Mouse (Mus musculus): Measurements from ENCODE around the gene Kcng3. TPM values are rescaled to one million over a fixed set of nuclear protein-coding genes. Genes with fewer than 3 reads are reported as not detected.
A peak's percentile ranks its signal among the peaks of the same experiment; 100 is the strongest.

The Kcng3 gene
- polyA plus RNA-seq, 1 experiment = 0.13 TPM

GRCm38 (mm10) chr17:83564119-83564820, 67.4 kb downstream of the Kcng3 start:
- H3K36me3 ChIP-seq (ENCODE audit: control insufficient read depth, insufficient read depth, low read length) = no peaks in the 10 kb centered on the region
- WGBS = 82% methylated on average over 12 of the region's 12 CpGs

GRCm38 (mm10) chr17:83563703-83564111, 68.0 kb downstream of the Kcng3 start:
- Histone ChIP-seq H3K4me1 (replicated peaks; ENCODE audit: control insufficient read depth, insufficient read depth, low read length) (peaks cover 19% of the 10 kb centered on the region), H3K27ac (ENCODE audit: control insufficient read depth, insufficient read depth, low read length) (no peak overlapping the region), H3K36me3 (ENCODE audit: control insufficient read depth, insufficient read depth, low read length) (no peaks in the 10 kb centered on the region), H3K4me3 (ENCODE audit: control insufficient read depth, insufficient read depth, low read length) (no peak overlapping the region), H3K27me3 (ENCODE audit: control insufficient read depth, insufficient read depth, low read length) (no peaks in the 10 kb centered on the region)
- TF ChIP-seq POLR2A (IDR thresholded peaks at IDR 0.05; ENCODE audit: control insufficient read depth, extremely low read depth, insufficient read depth, low read length, poor library complexity) (no peak), CTCF (IDR thresholded peaks at IDR 0.05; ENCODE audit: borderline replicate concordance, control insufficient read depth, extremely low read depth, insufficient read depth, low read length, poor library complexity) (peak; percentile 42; the same call in 1 of the 2 replicates)
- WGBS = 54% methylated on average over 10 of the region's 10 CpGs
- DNase-seq = peak; percentile 69

More at GRCm38 (mm10) chr17:83564119-83564820, 67.4 kb downstream of the Kcng3 start:
- no peak for DNase-seq
- H3K4me1 ChIP-seq (replicated peaks; ENCODE audit: control insufficient read depth, insufficient read depth, low read length) = peaks cover 16% of the 10 kb centered on the region
- no peak for TF ChIP-seq POLR2A (IDR thresholded peaks at IDR 0.05; ENCODE audit: control insufficient read depth, extremely low read depth, insufficient read depth, low read length, poor library complexity)
- no peak for TF ChIP-seq CTCF (IDR thresholded peaks at IDR 0.05; ENCODE audit: borderline replicate concordance, control insufficient read depth, extremely low read depth, insufficient read depth, low read length, poor library complexity)
- H3K27me3 ChIP-seq (ENCODE audit: control insufficient read depth, insufficient read depth, low read length) = no peaks in the 10 kb centered on the region
- no peak overlapping the region for H3K4me3 ChIP-seq (ENCODE audit: control insufficient read depth, insufficient read depth, low read length)
- H3K27ac ChIP-seq (ENCODE audit: control insufficient read depth, insufficient read depth, low read length) = no peak overlapping the region

GRCm38 (mm10) chr17:83562153-83563010, 69.3 kb downstream of the Kcng3 start:
- TF ChIP-seq CTCF (IDR thresholded peaks at IDR 0.05; ENCODE audit: borderline replicate concordance, control insufficient read depth, extremely low read depth, insufficient read depth, low read length, poor library complexity) = no peak
- TF ChIP-seq POLR2A (IDR thresholded peaks at IDR 0.05; ENCODE audit: control insufficient read depth, extremely low read depth, insufficient read depth, low read length, poor library complexity) = no peak
- DNase-seq = no peak
- Histone ChIP-seq H3K27ac (ENCODE audit: control insufficient read depth, insufficient read depth, low read length) (no peak overlapping the region), H3K4me3 (ENCODE audit: control insufficient read depth, insufficient read depth, low read length) (no peak overlapping the region), H3K36me3 (ENCODE audit: control insufficient read depth, insufficient read depth, low read length) (no peaks in the 10 kb centered on the region), H3K4me1 (replicated peaks; ENCODE audit: control insufficient read depth, insufficient read depth, low read length) (peaks cover 25% of the 10 kb centered on the region), H3K27me3 (ENCODE audit: control insufficient read depth, insufficient read depth, low read length) (no peaks in the 10 kb centered on the region)
- WGBS = 97% methylated on average over 5 of the region's 5 CpGs

- H3K36me3 ChIP-seq (ENCODE audit: control insufficient read depth, insufficient read depth, low read length) = no peaks in the 10 kb centered on the region
- H3K27me3 ChIP-seq (ENCODE audit: control insufficient read depth, insufficient read depth, low read length) = no peaks in the 10 kb centered on the region
- peak overlapping the region; percentile 7; the same call in 1 of the 2 replicates for H3K27ac ChIP-seq (ENCODE audit: control insufficient read depth, insufficient read depth, low read length)
- peak; percentile 59 for DNase-seq
- no peak overlapping the region for H3K4me3 ChIP-seq (ENCODE audit: control insufficient read depth, insufficient read depth, low read length)
- no peak for TF ChIP-seq POLR2A (IDR thresholded peaks at IDR 0.05; ENCODE audit: control insufficient read depth, extremely low read depth, insufficient read depth, low read length, poor library complexity)
- no peak for TF ChIP-seq CTCF (IDR thresholded peaks at IDR 0.05; ENCODE audit: borderline replicate concordance, control insufficient read depth, extremely low read depth, insufficient read depth, low read length, poor library complexity)
- peaks cover 20% of the 10 kb centered on the region for H3K4me1 ChIP-seq (replicated peaks; ENCODE audit: control insufficient read depth, insufficient read depth, low read length)
- 10% methylated on average over 8 of the region's 8 CpGs for WGBS
These were observed 72.6 kb downstream of the Kcng3 start for GRCm38 (mm10) chr17:83559081-83559480.

GRCm38 (mm10) chr17:83555836-83556235, 75.9 kb downstream of the Kcng3 start:
- 57% methylated on average over 11 of the region's 11 CpGs for WGBS
- no peak for DNase-seq
- TF ChIP-seq CTCF (IDR thresholded peaks at IDR 0.05; ENCODE audit: borderline replicate concordance, control insufficient read depth, extremely low read depth, insufficient read depth, low read length, poor library complexity) (no peak), POLR2A (IDR thresholded peaks at IDR 0.05; ENCODE audit: control insufficient read depth, extremely low read depth, insufficient read depth, low read length, poor library complexity) (no peak)
- peaks cover 17% of the 10 kb centered on the region for H3K4me1 ChIP-seq (replicated peaks; ENCODE audit: control insufficient read depth, insufficient read depth, low read length)
- no peaks in the 10 kb centered on the region for H3K36me3 ChIP-seq (ENCODE audit: control insufficient read depth, insufficient read depth, low read length)
- H3K4me3 ChIP-seq (ENCODE audit: control insufficient read depth, insufficient read depth, low read length) = no peak overlapping the region
- H3K27ac ChIP-seq (ENCODE audit: control insufficient read depth, insufficient read depth, low read length) = no peak overlapping the region
- no peaks in the 10 kb centered on the region for H3K27me3 ChIP-seq (ENCODE audit: control insufficient read depth, insufficient read depth, low read length)

- no peaks in the 10 kb centered on the region for H3K36me3 ChIP-seq (ENCODE audit: control insufficient read depth, insufficient read depth, low read length)
- WGBS = 94% methylated on average over 7 of the region's 7 CpGs
- H3K4me3 ChIP-seq (ENCODE audit: control insufficient read depth, insufficient read depth, low read length) = no peak overlapping the region
- TF ChIP-seq POLR2A (IDR thresholded peaks at IDR 0.05; ENCODE audit: control insufficient read depth, extremely low read depth, insufficient read depth, low read length, poor library complexity) (no peak), CTCF (IDR thresholded peaks at IDR 0.05; ENCODE audit: borderline replicate concordance, control insufficient read depth, extremely low read depth, insufficient read depth, low read length, poor library complexity) (no peak)
- DNase-seq = no peak
- H3K27me3 ChIP-seq (ENCODE audit: control insufficient read depth, insufficient read depth, low read length) = no peaks in the 10 kb centered on the region
- peaks cover 17% of the 10 kb centered on the region for H3K4me1 ChIP-seq (replicated peaks; ENCODE audit: control insufficient read depth, insufficient read depth, low read length)
- no peak overlapping the region for H3K27ac ChIP-seq (ENCODE audit: control insufficient read depth, insufficient read depth, low read length)
These were observed 76.7 kb downstream of the Kcng3 start for GRCm38 (mm10) chr17:83554997-83555396.

Measured in thymus, adult 2 months (tissue).